Mouse (Mus musculus) layer of hippocampus, adult 2 months (tissue): ENCODE measurements around the gene Thada. TPM values are rescaled to one million over a fixed set of nuclear protein-coding genes. Genes with fewer than 3 reads are reported as not detected.
A peak's percentile ranks its signal among the peaks of the same experiment; 100 is the strongest.

Source experiments
- DNase-seq, 2 experiments: peaks; one replicate each; pipeline ENCODE4 v3.0.0; 2022; ENCODE audit warnings: low spot score in 2 of 2
- H3K27ac ChIP-seq: fragments of 200-600 bp; 2 replicates; pipeline ENCODE4 v1.8.1; 2022
- H3K4me3 ChIP-seq: fragments of 200-600 bp; 2 replicates; pipeline ENCODE4 v1.8.1; 2022; ENCODE audit warnings: mild to moderate bottlenecking
- CTCF ChIP-seq: fragments of 200-600 bp; conservative IDR thresholded peaks from 2 replicates; pipeline ENCODE4 v1.8.1; 2022; ENCODE audit warnings: antibody characterized with exemption, mild to moderate bottlenecking, moderate library complexity
- total RNA-seq, 2 experiments: library from RNA; stranded (reverse); gene quantifications; 2 replicates each; pipeline ENCODE4 v1.2.3; 2021

The Thada gene
- total RNA-seq, 2 experiments from 2014 or later = 14.8 to 17.3 TPM

DNA sequence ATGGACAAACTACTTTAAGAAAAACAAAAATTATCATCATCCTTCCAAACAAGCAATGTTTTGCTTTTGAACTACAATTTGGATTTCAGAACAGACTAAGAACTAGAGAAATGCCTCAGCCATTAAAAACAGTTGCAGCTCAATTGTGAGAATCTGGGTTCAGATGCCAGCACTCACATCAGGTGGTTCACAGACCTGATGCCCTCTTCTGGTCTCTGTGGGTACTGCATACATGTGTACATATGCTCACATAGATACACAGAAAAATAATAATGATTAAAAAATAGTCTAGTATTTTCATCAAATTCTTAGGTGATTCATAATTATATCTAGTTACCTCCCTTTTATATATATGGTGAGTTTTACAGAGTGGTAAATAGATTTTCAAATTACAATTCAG, 81.3 kb downstream of the Thada start:
- TF ChIP-seq CTCF = peak; percentile 78
- DNase-seq = no peak
- H3K4me3 ChIP-seq = no peak overlapping the region
- no peak overlapping the region for H3K27ac ChIP-seq

DNA sequence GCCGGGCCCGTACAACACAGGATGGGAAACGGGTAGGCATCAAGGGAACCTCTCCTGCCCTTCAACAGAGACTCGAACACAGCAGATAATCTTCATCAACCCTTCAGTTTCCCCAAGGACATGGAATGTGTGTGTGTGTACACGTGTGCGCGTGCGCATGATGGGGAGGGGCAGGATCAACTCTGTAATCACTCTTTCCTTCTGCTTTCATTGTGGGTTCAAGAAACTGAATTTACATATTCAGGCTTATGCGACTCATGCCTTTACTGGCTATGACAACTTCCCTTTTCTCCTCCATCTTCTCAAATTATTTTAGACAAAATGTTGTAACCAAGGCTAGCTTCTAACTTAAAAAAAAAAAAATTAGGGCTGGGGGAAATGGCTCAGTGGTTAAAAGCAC, 85.7 kb downstream of the Thada start:
- Histone ChIP-seq H3K27ac (no peak overlapping the region), H3K4me3 (no peak overlapping the region)
- no peak for TF ChIP-seq CTCF
- no peak for DNase-seq

DNA sequence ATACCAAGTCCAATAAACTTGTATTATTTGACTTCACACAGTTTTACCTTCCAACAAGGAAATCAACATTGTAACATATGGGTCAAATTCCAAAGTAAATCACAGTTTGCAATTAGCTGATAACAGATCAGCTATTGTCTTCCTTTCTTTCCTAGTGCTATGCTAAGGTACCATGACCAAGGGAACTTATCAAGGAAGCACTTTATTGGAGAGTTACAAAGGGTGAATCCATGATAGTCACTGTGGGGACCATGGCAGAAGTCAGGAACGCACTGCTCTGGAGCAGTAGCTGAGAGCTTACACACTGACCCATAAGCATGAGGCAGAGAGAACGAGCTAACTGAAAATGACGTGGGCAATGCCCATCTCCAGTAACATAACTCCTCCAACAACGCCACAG, 89.1 kb downstream of the Thada start:
- no peak overlapping the region for H3K27ac ChIP-seq
- no peak for DNase-seq
- TF ChIP-seq CTCF = no peak
- no peak overlapping the region for H3K4me3 ChIP-seq

DNA sequence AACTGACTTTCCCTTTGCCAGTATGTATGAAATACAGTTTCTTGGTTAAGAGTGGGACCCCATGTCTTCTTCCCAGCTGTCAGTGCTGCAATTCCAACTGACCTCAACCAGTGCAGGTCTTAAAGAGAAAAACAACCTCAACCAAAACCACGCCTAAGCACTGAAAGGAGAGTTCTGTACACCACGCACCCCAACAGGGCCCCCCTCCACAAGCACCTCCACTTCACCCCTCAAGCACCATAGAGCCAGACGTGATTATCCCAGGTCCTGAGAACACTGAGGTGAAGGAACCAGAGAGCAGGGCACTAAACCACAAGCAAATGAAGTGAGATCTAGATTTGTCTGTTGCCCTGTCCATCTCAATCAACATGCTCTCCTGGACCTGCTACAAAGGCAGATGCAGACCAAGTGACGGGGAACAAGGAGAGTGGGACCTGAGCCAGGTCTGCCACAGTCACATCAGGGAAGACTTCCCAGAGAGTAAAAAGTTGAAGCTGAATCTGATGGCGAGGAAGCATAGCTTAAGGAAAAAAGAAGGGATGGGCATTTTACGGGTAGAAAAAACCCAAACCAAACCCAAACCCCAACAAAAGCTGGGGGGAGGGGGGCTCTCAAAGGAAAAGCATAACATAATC, 93.5 kb downstream of the Thada start:
- no peak overlapping the region for H3K4me3 ChIP-seq
- H3K27ac ChIP-seq = no peak overlapping the region
- no peak for TF ChIP-seq CTCF
- DNase-seq = no peak

DNA sequence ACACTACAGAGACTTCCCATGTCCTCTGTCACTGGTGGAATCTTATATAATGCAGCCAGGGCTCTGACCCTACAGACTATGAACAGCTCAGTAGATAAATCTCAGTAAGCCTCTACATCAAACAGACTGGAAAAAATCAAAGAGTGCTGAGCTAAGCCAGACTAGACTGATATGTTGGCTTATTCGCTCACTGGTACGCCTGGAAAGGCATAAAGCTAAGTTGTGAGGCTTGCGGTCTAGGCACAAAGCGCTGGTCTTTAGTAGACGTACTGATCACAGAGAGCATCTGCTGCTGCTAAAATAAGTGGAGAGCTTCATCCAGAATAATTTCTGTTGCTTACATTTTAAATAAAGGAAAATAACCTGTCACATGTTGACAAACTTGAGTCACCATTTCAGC, 95.6 kb downstream of the Thada start:
- DNase-seq = no peak
- H3K4me3 ChIP-seq = no peak overlapping the region
- no peak for TF ChIP-seq CTCF
- H3K27ac ChIP-seq = no peak overlapping the region

DNA sequence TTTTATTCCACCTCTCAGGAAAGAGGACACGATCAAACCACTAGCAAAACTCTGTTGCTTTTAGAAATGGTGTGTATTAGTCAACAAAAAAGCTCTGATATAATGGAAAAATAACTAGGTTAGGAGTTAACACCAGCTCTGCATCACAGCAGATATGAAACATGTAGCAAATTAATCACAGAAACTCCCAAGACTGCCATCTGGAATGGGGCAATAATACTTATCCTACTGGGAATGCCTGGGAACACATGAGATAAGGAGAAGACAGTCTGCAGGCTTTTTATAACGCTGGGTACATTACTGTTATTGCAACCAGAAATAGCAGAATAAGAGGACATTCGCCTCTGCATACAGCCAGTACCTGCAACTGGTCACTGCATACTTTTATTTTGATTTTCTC, 96.2 kb downstream of the Thada start:
- Histone ChIP-seq H3K4me3 (no peak overlapping the region), H3K27ac (no peak overlapping the region)
- DNase-seq = no peak
- no peak for TF ChIP-seq CTCF

DNA sequence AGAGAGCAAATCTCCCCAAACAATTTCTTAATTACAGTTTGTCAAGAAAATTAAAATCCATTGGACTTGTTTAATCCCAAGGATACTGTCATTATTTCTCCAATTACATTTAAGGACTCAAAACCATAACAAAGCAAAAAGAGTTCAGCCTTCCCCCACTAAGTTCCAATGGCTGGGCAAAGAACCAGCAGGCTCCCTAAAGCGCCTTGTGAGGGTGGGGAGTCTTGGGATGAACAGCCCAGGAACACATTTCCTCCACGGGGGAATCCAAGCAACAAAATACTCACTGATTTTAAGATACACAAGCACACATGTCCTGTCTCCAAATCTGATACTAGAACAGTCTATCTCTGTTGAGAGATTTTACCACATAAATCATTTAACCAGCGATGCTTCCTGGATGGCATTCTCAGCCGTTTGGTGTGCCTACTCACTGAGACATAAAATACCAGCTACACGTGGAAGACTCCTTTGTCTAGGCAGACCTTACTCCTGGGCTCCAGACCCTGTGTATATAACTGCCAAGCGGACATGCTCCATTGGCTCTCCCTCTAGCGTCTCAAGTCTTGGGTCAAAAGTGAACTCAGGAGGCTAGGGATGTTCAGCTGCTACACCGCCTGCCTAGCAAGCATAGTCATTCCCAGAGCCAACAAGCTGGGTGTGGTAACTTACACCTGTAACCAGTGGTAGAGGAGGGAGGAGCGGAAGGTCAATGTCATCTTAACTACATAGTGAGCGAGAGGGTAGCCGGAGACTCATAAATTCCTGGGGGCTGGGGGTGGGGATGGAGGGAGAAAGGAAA, 97.6 kb downstream of the Thada start:
- H3K27ac ChIP-seq = peak overlapping the region; percentile 40; the same call in 1 of the 2 replicates
- no peak for DNase-seq
- H3K4me3 ChIP-seq = no peak overlapping the region
- no peak for TF ChIP-seq CTCF

DNA sequence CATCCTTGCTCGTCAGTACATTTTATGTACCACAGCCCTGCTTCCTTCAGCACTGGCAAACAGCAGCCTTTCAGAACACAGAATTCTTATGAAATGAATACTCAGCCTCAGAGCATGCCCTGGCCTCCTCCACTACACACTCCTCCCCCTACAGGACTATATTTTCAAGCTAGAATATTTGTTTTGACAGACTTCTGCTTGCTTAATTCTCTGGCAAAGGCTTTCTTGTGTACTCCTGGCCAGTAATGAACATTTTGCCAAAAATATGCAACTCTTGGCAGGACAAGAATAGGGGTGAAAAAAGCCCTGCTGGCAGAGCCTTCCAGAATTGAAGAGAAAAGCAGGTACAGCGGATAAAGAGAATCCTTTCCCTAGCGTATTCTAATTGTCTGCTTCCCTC, 98.3 kb downstream of the Thada start:
- no peak overlapping the region for H3K4me3 ChIP-seq
- TF ChIP-seq CTCF = peak; percentile 53
- DNase-seq = no peak
- H3K27ac ChIP-seq = peak overlapping the region; percentile 40; the same call in 1 of the 2 replicates

DNA sequence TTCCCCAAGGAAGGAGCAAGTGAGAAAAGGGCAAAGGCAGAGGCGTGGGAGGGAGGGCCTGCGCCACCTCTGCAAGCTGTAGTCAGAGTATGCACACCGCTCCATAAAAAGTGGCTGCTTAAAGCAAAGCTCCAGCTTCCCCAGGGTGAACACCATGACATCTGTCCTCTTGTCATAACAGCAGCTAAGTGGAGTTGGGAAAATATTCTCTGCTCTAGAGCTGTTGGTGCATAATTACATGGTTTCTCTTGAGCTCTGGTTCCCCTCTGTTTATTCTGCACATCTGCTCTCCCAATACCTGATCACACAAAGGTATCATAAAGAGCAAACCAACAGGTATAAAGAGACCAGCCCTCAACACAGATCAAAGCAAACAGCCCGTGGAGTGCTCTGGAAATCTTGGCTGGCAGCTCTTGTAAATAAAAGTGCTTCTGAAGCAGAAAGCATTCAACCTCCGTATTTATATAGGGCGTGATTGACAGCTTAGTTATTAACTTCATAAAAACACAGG, 100.2 kb downstream of the Thada start:
- Histone ChIP-seq H3K4me3 (no peak overlapping the region), H3K27ac (peak overlapping the region; percentile 69)
- TF ChIP-seq CTCF = no peak
- no peak for DNase-seq

DNA sequence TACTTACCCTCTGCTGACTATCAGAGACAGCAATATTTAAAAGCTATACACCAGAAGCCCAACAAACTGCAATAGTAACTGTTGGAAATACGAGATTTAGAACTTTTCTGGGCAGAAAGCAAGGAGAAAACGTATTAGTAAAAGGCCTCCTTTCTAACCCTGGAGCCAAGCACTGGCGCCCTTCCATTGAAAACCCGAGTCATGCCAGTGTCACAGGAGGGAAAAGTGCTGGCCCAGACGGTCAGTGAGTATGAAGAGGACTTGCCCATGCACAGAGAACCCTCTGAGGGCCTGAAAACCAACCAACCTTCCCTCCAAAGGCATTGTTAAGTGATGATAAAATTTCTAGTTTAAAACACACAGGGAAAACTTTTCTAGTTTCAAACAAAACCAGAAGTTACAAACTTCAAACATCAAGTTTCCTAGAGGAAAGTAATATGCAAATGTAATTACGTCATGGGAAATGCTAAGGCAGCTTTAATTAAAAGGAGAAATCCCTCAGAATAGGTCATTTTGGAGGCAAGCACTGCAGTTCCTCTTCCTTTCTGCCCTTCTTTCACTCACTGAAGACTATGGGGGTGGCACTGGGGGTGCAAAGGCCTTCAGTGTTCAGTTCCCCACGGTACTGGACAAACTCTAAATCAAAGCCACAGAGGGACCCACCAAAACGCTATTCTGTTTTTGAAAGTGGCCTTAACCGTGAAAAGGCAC, 100.8 kb downstream of the Thada start:
- H3K4me3 ChIP-seq = no peak overlapping the region
- DNase-seq = no peak
- no peak for TF ChIP-seq CTCF
- peak overlapping the region; percentile 69 for H3K27ac ChIP-seq

DNA sequence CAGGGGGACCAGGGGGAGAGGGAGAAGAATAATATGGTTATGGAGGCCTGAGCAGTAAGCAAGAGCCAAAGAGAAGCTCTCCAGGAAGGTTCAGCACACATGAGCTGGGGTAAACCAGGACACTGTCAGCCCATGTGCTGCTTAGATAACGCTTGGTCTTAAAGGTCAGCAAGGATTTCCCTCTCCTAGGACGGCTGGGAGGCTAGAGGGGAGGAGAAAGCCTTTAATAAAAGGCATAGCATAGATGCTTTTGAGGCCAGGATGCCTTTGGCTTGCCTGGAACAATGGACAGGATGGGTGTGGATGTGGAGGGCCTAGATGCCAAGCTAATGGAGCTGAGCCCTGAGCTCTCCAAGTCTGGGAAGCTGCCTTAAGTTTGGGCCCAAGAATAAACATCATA, 102.6 kb downstream of the Thada start:
- H3K27ac ChIP-seq = peak overlapping the region; percentile 69; the same call in 1 of the 2 replicates
- DNase-seq = no peak
- no peak overlapping the region for H3K4me3 ChIP-seq
- TF ChIP-seq CTCF = no peak

DNA sequence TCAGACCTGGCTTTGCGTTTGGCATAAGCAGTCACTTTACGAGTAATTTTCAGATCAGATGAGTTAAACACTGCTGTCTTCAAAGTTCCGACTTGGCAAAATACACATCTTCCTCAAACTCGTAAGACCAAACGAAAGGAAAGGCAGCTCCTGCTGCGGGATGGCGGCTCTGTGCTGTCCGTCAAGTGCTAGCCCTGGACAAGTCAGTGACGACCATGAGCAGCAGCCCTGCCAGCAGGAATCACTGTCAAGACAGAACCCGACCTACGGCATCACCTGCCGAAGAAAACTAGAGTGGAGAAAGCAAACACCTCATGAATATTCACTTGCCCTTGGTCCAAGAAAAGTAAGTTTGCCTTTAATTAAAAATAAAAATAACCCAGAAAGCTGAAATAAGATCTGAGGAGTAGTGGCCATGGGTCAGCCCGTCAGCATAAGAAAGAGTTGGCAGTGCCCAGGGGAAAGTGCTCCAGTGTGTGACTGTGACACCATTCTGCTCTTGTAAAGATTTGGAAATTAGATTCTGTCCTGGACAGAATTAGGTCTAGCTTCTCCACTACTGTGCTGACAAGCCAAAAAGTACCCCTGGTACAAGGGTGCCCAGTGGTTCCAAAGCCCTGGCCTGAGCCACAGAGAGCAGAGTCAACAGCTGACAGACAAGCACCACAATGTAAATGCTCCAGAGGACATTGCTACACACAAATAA, 103.3 kb downstream of the Thada start:
- no peak for DNase-seq
- TF ChIP-seq CTCF = no peak
- H3K4me3 ChIP-seq = no peak overlapping the region
- peak overlapping the region; percentile 24 for H3K27ac ChIP-seq

DNA sequence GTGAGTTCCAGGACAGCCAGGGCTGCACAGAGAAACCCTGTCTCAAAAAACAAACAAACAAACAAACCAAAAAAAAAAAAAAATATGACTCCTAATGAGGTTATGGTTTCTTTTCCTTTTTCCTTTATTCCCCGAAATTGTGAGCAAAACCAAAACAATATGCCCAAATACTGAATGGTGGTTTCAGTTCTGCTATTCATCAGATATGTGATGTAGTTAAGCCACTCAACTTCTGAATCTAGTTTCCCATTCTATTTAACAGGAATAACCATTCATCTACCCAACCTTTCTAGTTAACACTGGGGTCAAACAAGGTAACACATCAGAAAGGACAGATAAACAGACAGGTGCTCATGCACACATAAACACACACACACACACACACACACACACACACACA, 105.0 kb downstream of the Thada start:
- DNase-seq = no peak
- H3K4me3 ChIP-seq = no peak overlapping the region
- TF ChIP-seq CTCF = no peak
- no peak overlapping the region for H3K27ac ChIP-seq
